Mouse (Mus musculus) embryonic facial prominence, embryonic 12.5 days (tissue): ENCODE data around the gene Tgif2. TPM values are rescaled to one million over a fixed set of nuclear protein-coding genes. Genes with fewer than 3 reads are reported as not detected.
"Not testable (repeated sequence)": the region's sequence is repeated elsewhere in the genome, so short reads cannot be mapped to it uniquely, and the experiment has no call there.

ENCODE experiments used
- ATAC-seq: fragments of 200-750 bp; cut with Nextera tagmentation; 2 replicates; pipeline ENCODE4 v1.8.0; 2017; ENCODE audit not compliant: insufficient number of reproducible peaks, insufficient read depth, low FRiP score, low TSS enrichment
- H3K27ac ChIP-seq: fragments of 300-500 bp; sonication (generic); 2 replicates; pipeline ENCODE4 v1.5.1; 2016; ENCODE audit warnings: mild to moderate bottlenecking
- H3K27me3 ChIP-seq: fragments of 300-500 bp; sonication (generic); 2 replicates; pipeline ENCODE4 v1.6.1; 2016; ENCODE audit warnings: mild to moderate bottlenecking, moderate library complexity
- H3K36me3 ChIP-seq: fragments of 300-500 bp; sonication (generic); 2 replicates; pipeline ENCODE4 v1.6.1; 2016; ENCODE audit warnings: mild to moderate bottlenecking
- H3K4me1 ChIP-seq: fragments of 300-500 bp; sonication (generic); 2 replicates; pipeline ENCODE4 v1.6.1; 2016
- H3K4me2 ChIP-seq: fragments of 300-500 bp; sonication (generic); replicated peaks from 2 replicates; pipeline ENCODE4 v1.6.1; 2016; ENCODE audit warnings: mild to moderate bottlenecking, moderate library complexity
- H3K4me3 ChIP-seq: fragments of 300-500 bp; sonication (generic); 2 replicates; pipeline ENCODE4 v1.5.1; 2016; ENCODE audit warnings: mild to moderate bottlenecking
- H3K9ac ChIP-seq: fragments of 300-500 bp; sonication (generic); 2 replicates; pipeline ENCODE4 v1.6.1; 2016; ENCODE audit warnings: mild to moderate bottlenecking, moderate library complexity
- H3K9me3 ChIP-seq: fragments of 300-500 bp; sonication (generic); 2 replicates; pipeline ENCODE4 v1.6.1; 2016; ENCODE audit warnings: mild to moderate bottlenecking, moderate library complexity
- WGBS: fragments of 180-500 bp; shearing (Covaris S2); methylation state at CpG from one replicate; pipeline ENCODE4 v1.1.7; 2016; 5-methylcytosine and 5-hydroxymethylcytosine counted together
- polyA plus RNA-seq: library from polyadenylated mRNA; unstranded; fragments of >200 nt; fragmentation: Nextera tagmentation; extraction: Ambion mirVana; gene quantifications from 2 replicates; pipeline ENCODE4 v1.2.1, GENCODE M21; 2016

The Tgif2 gene
- polyA plus RNA-seq, 1 experiment from 2014 or later = 95.1 TPM

- Histone ChIP-seq H3K27ac (0 out of 2 replicates have a peak overlapping the region, but pooled peaks have one; percentile 30), H3K36me3 (no peaks in the 10 kb centered on the region), H3K4me1 (peaks cover 14% of the 10 kb centered on the region; the same call in 1 of the 2 replicates), H3K9me3 (no peaks in the 10 kb centered on the region), H3K4me2 (no peak overlapping the region), H3K27me3 (no peaks in the 10 kb centered on the region), H3K4me3 (no peak overlapping the region), H3K9ac (no peak overlapping the region)
- 31% methylated on average over 5 of the region's 5 CpGs for WGBS
- ATAC-seq = no peak
These were observed 24.9 kb upstream of the Tgif2 start for GRCm38 (mm10) chr2:156814893-156815292.

GRCm38 (mm10) chr2:156815412-156815811 lies 24.4 kb upstream of the Tgif2 start:
- H3K27ac ChIP-seq = no peak overlapping the region
- WGBS = 61% methylated on average over 3 of the region's 3 CpGs
- ATAC-seq = no peak

GRCm38 (mm10) chr2:156816116-156816515 lies 23.7 kb upstream of the Tgif2 start:
- H3K4me1 ChIP-seq = peaks cover 14% of the 10 kb centered on the region; the same call in 1 of the 2 replicates
- H3K9ac ChIP-seq = no peak overlapping the region
- H3K36me3 ChIP-seq = no peaks in the 10 kb centered on the region
- H3K4me3 ChIP-seq = no peak overlapping the region
- ATAC-seq = no peak
- H3K27me3 ChIP-seq = no peaks in the 10 kb centered on the region
- no peaks in the 10 kb centered on the region for H3K9me3 ChIP-seq
- 61% methylated on average over 1 of the region's 1 CpGs for WGBS
- H3K27ac ChIP-seq = no peak overlapping the region
- no peak overlapping the region for H3K4me2 ChIP-seq

More at GRCm38 (mm10) chr2:156815412-156815811, 24.4 kb upstream of the Tgif2 start:
- Histone ChIP-seq H3K4me3 (no peak overlapping the region), H3K36me3 (no peaks in the 10 kb centered on the region), H3K4me2 (no peak overlapping the region), H3K27me3 (no peaks in the 10 kb centered on the region), H3K9ac (no peak overlapping the region), H3K9me3 (no peaks in the 10 kb centered on the region), H3K4me1 (peaks cover 14% of the 10 kb centered on the region; the same call in 1 of the 2 replicates)

GRCm38 (mm10) chr2:156825128-156825527 lies 14.7 kb upstream of the Tgif2 start:
- ATAC-seq, H3K4me1 ChIP-seq: not testable (repeated sequence)
- 92% methylated on average over 6 of the region's 6 CpGs for WGBS

GRCm38 (mm10) chr2:156834336-156834735 lies 5.5 kb upstream of the Tgif2 start:
- ATAC-seq = no peak
- Histone ChIP-seq H3K27me3 (no peaks in the 10 kb centered on the region), H3K4me1 (0 out of 2 replicates have a peak, but pooled peaks cover 6% of the 10 kb centered on the region), H3K36me3 (peaks cover 72% of the 10 kb centered on the region), H3K27ac (no peak overlapping the region), H3K4me2 (no peak overlapping the region), H3K9ac (no peak overlapping the region), H3K4me3 (no peak overlapping the region), H3K9me3 (peaks cover 9% of the 10 kb centered on the region; the same call in 1 of the 2 replicates)
- 97% methylated on average over 11 of the region's 11 CpGs for WGBS

More at GRCm38 (mm10) chr2:156825128-156825527, 14.7 kb upstream of the Tgif2 start:
- H3K4me2 ChIP-seq, H3K27ac ChIP-seq, H3K9ac ChIP-seq, H3K9me3 ChIP-seq, H3K27me3 ChIP-seq, H3K4me3 ChIP-seq: not testable (repeated sequence)
- H3K36me3 ChIP-seq = 0 out of 2 replicates have a peak, but pooled peaks cover 12% of the 10 kb centered on the region

- H3K9ac ChIP-seq = peak overlapping the region; percentile 88; the same call in 1 of the 2 replicates
- no peaks in the 10 kb centered on the region for H3K9me3 ChIP-seq
- 0 out of 2 replicates have a peak overlapping the region, but pooled peaks have one; percentile 91 for H3K27ac ChIP-seq
- peak overlapping the region; percentile 82 for H3K4me2 ChIP-seq
- 56% methylated on average over 6 of the region's 6 CpGs for whole genome bisulfite sequencing
- peaks cover 29% of the 10 kb centered on the region for H3K36me3 ChIP-seq
- no peak for ATAC-seq
- H3K27me3 ChIP-seq = no peaks in the 10 kb centered on the region
- peak overlapping the region; percentile 93 for H3K4me3 ChIP-seq
- H3K4me1 ChIP-seq = peaks cover 25% of the 10 kb centered on the region
These were observed 968 bp upstream of the Tgif2 start for GRCm38 (mm10) chr2:156838839-156839238.

GRCm38 (mm10) chr2:156840301-156841027 lies 657 bp downstream of the Tgif2 start:
- peak; percentile 13; the same call in 1 of the 2 replicates for ATAC-seq

GRCm38 (mm10) chr2:156841028-156841840 lies 1.4 kb downstream of the Tgif2 start:
- Histone ChIP-seq H3K27me3 (no peaks in the 10 kb centered on the region), H3K4me2 (peak overlapping the region; percentile 82), H3K4me3 (peak overlapping the region; percentile 93), H3K36me3 (peaks cover 23% of the 10 kb centered on the region), H3K4me1 (peaks cover 45% of the 10 kb centered on the region), H3K9ac (peak overlapping the region; percentile 88), H3K9me3 (no peaks in the 10 kb centered on the region), H3K27ac (peak overlapping the region; percentile 97)
- WGBS = under 1% methylated on average over 42 of the region's 42 CpGs
- ATAC-seq = no peak

More at GRCm38 (mm10) chr2:156840301-156841027, 657 bp downstream of the Tgif2 start:
- no peaks in the 10 kb centered on the region for H3K27me3 ChIP-seq
- peak overlapping the region; percentile 82 for H3K4me2 ChIP-seq
- peak overlapping the region; percentile 88 for H3K9ac ChIP-seq
- peaks cover 41% of the 10 kb centered on the region for H3K4me1 ChIP-seq
- H3K4me3 ChIP-seq = peak overlapping the region; percentile 93
- peaks cover 24% of the 10 kb centered on the region for H3K36me3 ChIP-seq
- H3K27ac ChIP-seq = peak overlapping the region; percentile 97
- WGBS = 2% methylated on average over 72 of the region's 79 CpGs
- H3K9me3 ChIP-seq = no peaks in the 10 kb centered on the region

GRCm38 (mm10) chr2:156841841-156842706 lies 2.3 kb downstream of the Tgif2 start:
- Histone ChIP-seq H3K4me1 (peaks cover 45% of the 10 kb centered on the region), H3K9me3 (no peaks in the 10 kb centered on the region), H3K4me3 (peak overlapping the region; percentile 93), H3K27me3 (no peaks in the 10 kb centered on the region), H3K4me2 (peak overlapping the region; percentile 82), H3K36me3 (peaks cover 24% of the 10 kb centered on the region), H3K27ac (peak overlapping the region; percentile 97), H3K9ac (peak overlapping the region; percentile 88)
- WGBS = 2% methylated on average over 20 of the region's 20 CpGs
- ATAC-seq = no peak

- H3K4me1 ChIP-seq = peaks cover 47% of the 10 kb centered on the region
- H3K9ac ChIP-seq = peak overlapping the region; percentile 88
- H3K36me3 ChIP-seq = peaks cover 31% of the 10 kb centered on the region
- H3K27me3 ChIP-seq = no peaks in the 10 kb centered on the region
- peak overlapping the region; percentile 97 for H3K27ac ChIP-seq
- H3K4me2 ChIP-seq = peak overlapping the region; percentile 82
- H3K4me3 ChIP-seq = peak overlapping the region; percentile 93
- no peak for ATAC-seq
- 4% methylated on average over 11 of the region's 11 CpGs for WGBS
- H3K9me3 ChIP-seq = no peaks in the 10 kb centered on the region
These were observed 2.9 kb downstream of the Tgif2 start for GRCm38 (mm10) chr2:156842711-156843110.

- H3K4me2 ChIP-seq = peak overlapping the region; percentile 82
- H3K9ac ChIP-seq = no peak overlapping the region
- 71% methylated on average over 10 of the region's 10 CpGs for WGBS
- H3K36me3 ChIP-seq = peaks cover 36% of the 10 kb centered on the region
- peak overlapping the region; percentile 93; the same call in 1 of the 2 replicates for H3K4me3 ChIP-seq
- H3K27ac ChIP-seq = 0 out of 2 replicates have a peak overlapping the region, but pooled peaks have one; percentile 97
- no peaks in the 10 kb centered on the region for H3K9me3 ChIP-seq
- no peaks in the 10 kb centered on the region for H3K27me3 ChIP-seq
- H3K4me1 ChIP-seq = peaks cover 50% of the 10 kb centered on the region
- ATAC-seq = no peak
These were observed 3.5 kb downstream of the Tgif2 start for GRCm38 (mm10) chr2:156843331-156843730.
